Mouse (Mus musculus) cerebellum, adult 2 months (tissue): ENCODE results near the gene Mrps7. TPM values are rescaled to one million over a fixed set of nuclear protein-coding genes. Genes with fewer than 3 reads are reported as not detected.

ENCODE experiments used
- DNase-seq, 2 experiments: peaks; one replicate each; pipeline ENCODE4 v3.0.0; 2021
- H3K27ac ChIP-seq: fragments of 200-500 bp; 2 replicates; pipeline ENCODE4 v1.5.1; 2012; ENCODE audit warnings: low read length, control low read depth, inconsistent platforms; ENCODE audit not compliant: insufficient read depth
- H3K27me3 ChIP-seq: fragments of 200-500 bp; 2 replicates; pipeline ENCODE4 v1.6.1; 2012; ENCODE audit warnings: inconsistent platforms, mild to moderate bottlenecking, low read length, moderate library complexity; ENCODE audit not compliant: control insufficient read depth, insufficient read depth
- H3K4me1 ChIP-seq: fragments of 200-500 bp; 2 replicates; pipeline ENCODE4 v1.6.1; 2011; ENCODE audit warnings: low read length; ENCODE audit not compliant: control insufficient read depth, insufficient read depth
- H3K4me3 ChIP-seq: fragments of 200-500 bp; replicated peaks from 2 replicates; pipeline ENCODE3; 2011; ENCODE audit warnings: mild to moderate bottlenecking, low read depth, low read length, control low read depth; ENCODE audit not compliant: insufficient read depth
- CTCF ChIP-seq: fragments of 200-500 bp; IDR thresholded peaks from 2 replicates; pipeline ENCODE4 v1.5.1; 2011; ENCODE audit warnings: low read depth, mild to moderate bottlenecking, control low read depth, low read length, moderate library complexity, borderline replicate concordance; ENCODE audit not compliant: insufficient read depth
- POLR2A ChIP-seq: fragments of 200-500 bp; IDR thresholded peaks from 2 replicates; pipeline ENCODE4 v1.6.1; 2011; ENCODE audit warnings: low read length, control low read depth, borderline replicate concordance; ENCODE audit not compliant: insufficient read depth
- WGBS: fragments of 180-500 bp; shearing (Covaris S2); methylation state at CpG from one replicate; pipeline ENCODE4 v1.1.7; 2018; 5-methylcytosine and 5-hydroxymethylcytosine counted together
- polyA plus RNA-seq: library from polyadenylated mRNA; depleted of rRNA; stranded (reverse); fragments of >200 nt; gene quantifications from 2 replicates; pipeline ENCODE4 v1.2.3, GENCODE M21; 2012

Mrps7 gene
- polyA plus RNA-seq, 1 experiment = 55.9 TPM

GRCm38 (mm10) chr11:115635041-115635440 is 31.3 kb downstream of the Mrps7 start:
- 86% methylated on average over 8 of the region's 8 CpGs for WGBS
- Histone ChIP-seq H3K27ac (no peak overlapping the region), H3K4me1 (no peaks in the 10 kb centered on the region), H3K27me3 (no peaks in the 10 kb centered on the region), H3K4me3 (no peak overlapping the region)
- no peak for TF ChIP-seq POLR2A
- no peak for TF ChIP-seq CTCF
- DNase-seq = no peak

GRCm38 (mm10) chr11:115635484-115635883 is 31.8 kb downstream of the Mrps7 start:
- H3K4me1 ChIP-seq = no peaks in the 10 kb centered on the region
- 64% methylated on average over 8 of the region's 8 CpGs for WGBS
- no peaks in the 10 kb centered on the region for H3K27me3 ChIP-seq
- H3K27ac ChIP-seq = no peak overlapping the region
- no peak overlapping the region for H3K4me3 ChIP-seq
- no peak for DNase-seq
- TF ChIP-seq POLR2A (no peak), CTCF (no peak)

GRCm38 (mm10) chr11:115636960-115637359 is 33.2 kb downstream of the Mrps7 start:
- Histone ChIP-seq H3K4me1 (no peaks in the 10 kb centered on the region), H3K27me3 (no peaks in the 10 kb centered on the region), H3K27ac (no peak overlapping the region), H3K4me3 (no peak overlapping the region)
- WGBS = 89% methylated on average over 3 of the region's 3 CpGs
- TF ChIP-seq POLR2A = no peak
- TF ChIP-seq CTCF = no peak
- no peak for DNase-seq

- Histone ChIP-seq H3K27ac (no peak overlapping the region), H3K27me3 (no peaks in the 10 kb centered on the region), H3K4me1 (no peaks in the 10 kb centered on the region), H3K4me3 (no peak overlapping the region)
- TF ChIP-seq POLR2A (no peak), CTCF (no peak)
- DNase-seq = no peak
- WGBS = 91% methylated on average over 5 of the region's 5 CpGs
These were observed 35.0 kb downstream of the Mrps7 start for GRCm38 (mm10) chr11:115638498-115639409.

- Histone ChIP-seq H3K4me3 (no peak overlapping the region), H3K27ac (no peak overlapping the region), H3K4me1 (no peaks in the 10 kb centered on the region), H3K27me3 (no peaks in the 10 kb centered on the region)
- WGBS = 46% methylated on average over 4 of the region's 4 CpGs
- TF ChIP-seq POLR2A (no peak), CTCF (no peak)
- no peak for DNase-seq
These were observed 35.8 kb downstream of the Mrps7 start for GRCm38 (mm10) chr11:115639540-115639939.

- TF ChIP-seq POLR2A (no peak), CTCF (no peak)
- WGBS = 83% methylated on average over 3 of the region's 4 CpGs
- no peaks in the 10 kb centered on the region for H3K27me3 ChIP-seq
- no peak for DNase-seq
- H3K27ac ChIP-seq = no peak overlapping the region
- H3K4me3 ChIP-seq = no peak overlapping the region
- no peaks in the 10 kb centered on the region for H3K4me1 ChIP-seq
These were observed 36.6 kb downstream of the Mrps7 start for GRCm38 (mm10) chr11:115640311-115640828.

- TF ChIP-seq CTCF (no peak), POLR2A (no peak)
- 55% methylated on average over 14 of the region's 14 CpGs for WGBS
- no peaks in the 10 kb centered on the region for H3K27me3 ChIP-seq
- no peak overlapping the region; the same call in 1 of the 2 replicates for H3K27ac ChIP-seq
- no peak for DNase-seq
- H3K4me1 ChIP-seq = no peaks in the 10 kb centered on the region
- no peak overlapping the region for H3K4me3 ChIP-seq
These were observed 37.4 kb downstream of the Mrps7 start for GRCm38 (mm10) chr11:115640978-115641663.
